Mouse (Mus musculus): Measurements from ENCODE around the gene Sgpp2.

The Sgpp2 gene

DNA sequence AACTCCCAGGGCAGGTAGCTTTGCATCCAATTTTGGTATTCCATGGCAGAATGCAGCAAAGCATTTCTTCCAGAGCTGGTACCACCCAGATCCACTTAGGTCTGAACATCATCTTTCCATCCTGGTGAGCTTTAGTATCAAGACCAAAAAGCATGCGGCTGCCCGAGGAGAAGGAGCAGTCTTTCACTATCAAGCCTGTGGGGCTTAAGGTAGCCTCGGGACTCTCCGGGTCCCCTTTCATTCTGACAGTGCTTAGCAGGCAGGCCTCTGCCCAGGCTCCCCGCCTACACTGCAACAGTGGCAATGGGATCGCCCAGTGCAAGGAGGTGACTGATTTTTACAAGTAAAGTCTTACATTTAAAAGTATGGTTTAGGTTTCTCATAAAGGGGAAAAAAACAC lies 142.4 kb downstream of the Sgpp2 start:
- no peak for DNase-seq

DNA sequence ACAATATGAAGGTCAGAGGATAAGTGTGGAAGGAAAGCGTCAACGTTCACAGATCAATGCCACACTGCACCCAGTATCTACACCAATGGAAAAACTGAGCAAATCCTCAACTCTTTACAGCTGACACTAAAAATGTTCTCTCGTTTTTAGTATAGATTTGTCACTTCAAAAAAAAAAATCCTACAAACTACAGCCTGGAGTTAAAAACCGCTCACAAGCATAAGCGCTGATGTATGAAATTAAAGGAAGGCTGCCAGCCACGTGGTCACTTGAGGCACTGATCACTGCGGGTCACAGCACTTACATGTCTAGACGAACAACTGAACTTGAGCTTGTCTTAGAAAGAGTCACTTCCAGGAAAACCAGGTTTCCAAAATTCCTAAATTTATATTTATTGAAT lies 143.7 kb downstream of the Sgpp2 start:
- no peak for DNase-seq

DNA sequence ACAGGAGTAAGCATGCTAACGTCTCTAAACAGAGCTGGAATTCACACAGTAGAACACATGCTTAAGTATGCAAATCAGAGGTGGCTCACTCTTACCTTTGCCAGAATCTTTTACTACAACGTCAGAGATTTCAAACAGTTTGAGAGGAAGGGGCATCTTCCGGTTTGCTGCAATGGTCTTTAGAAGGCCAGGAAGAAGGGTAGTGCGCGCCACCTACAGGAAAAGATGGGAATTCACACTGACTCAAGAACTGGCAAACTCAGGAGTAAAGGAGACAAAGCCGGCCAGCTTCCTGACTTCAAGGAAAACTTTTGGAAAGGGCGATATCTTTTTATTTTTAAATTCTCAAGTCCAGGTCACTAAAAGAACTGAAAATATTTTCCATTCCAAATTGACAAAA lies 144.5 kb downstream of the Sgpp2 start:
- DNase-seq: peak; percentile 57

All from cerebellum, adult 9-10 months (tissue).